Mouse (Mus musculus) cerebellum, adult 2 months (tissue): ENCODE results near the gene Kirrel3.

Source experiments
- CTCF ChIP-seq: fragments of 200-500 bp; IDR thresholded peaks from 2 replicates; pipeline ENCODE4 v1.5.1; 2011; ENCODE audit warnings: low read depth, mild to moderate bottlenecking, control low read depth, low read length, moderate library complexity, borderline replicate concordance; ENCODE audit not compliant: insufficient read depth
- POLR2A ChIP-seq: fragments of 200-500 bp; IDR thresholded peaks from 2 replicates; pipeline ENCODE4 v1.6.1; 2011; ENCODE audit warnings: low read length, control low read depth, borderline replicate concordance; ENCODE audit not compliant: insufficient read depth

DNA sequence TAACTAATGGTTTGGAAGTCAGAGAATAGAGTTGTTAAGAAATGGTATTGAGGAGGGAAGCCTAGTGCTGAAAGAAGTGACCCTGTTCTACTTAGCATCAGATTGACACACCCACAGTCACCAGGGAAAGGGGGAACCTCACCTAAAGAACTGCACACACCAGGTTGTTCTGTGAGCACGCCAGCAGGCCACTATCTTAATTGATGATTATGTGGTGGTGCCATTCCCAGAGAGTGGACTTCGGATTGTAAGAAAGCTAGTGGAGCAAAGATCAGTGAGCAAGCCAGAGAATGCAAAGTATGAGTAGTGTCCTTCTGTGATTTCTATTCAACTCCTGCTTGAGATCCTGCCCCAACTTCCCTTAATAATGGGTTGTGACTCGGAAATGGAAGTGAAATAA is 19.6 kb upstream of the Kirrel3 start:
- TF ChIP-seq CTCF (no peak), POLR2A (no peak)
